Mouse (Mus musculus) heart, embryonic 15.5 days (tissue): Measurements from ENCODE around the gene Gsk3b. TPM values are rescaled to one million over a fixed set of nuclear protein-coding genes. Genes with fewer than 3 reads are reported as not detected.
A peak's percentile ranks its signal among the peaks of the same experiment; 100 is the strongest.
"Not testable (repeated sequence)": the region's sequence is repeated elsewhere in the genome, so short reads cannot be mapped to it uniquely, and the experiment has no call there.

Experiments
- ATAC-seq: fragments of 200-750 bp; cut with Nextera tagmentation; replicated peaks from 2 replicates; pipeline ENCODE4 v1.8.0; 2017; ENCODE audit warnings: low read depth, moderate TSS enrichment; ENCODE audit not compliant: insufficient number of reproducible peaks, insufficient read depth, low FRiP score
- H3K27ac ChIP-seq: fragments of 300-500 bp; sonication (generic); 2 replicates; pipeline ENCODE4 v1.5.1; 2015; ENCODE audit warnings: mild to moderate bottlenecking, inconsistent platforms
- H3K27me3 ChIP-seq: fragments of 300-500 bp; sonication (generic); 2 replicates; pipeline ENCODE4 v1.6.1; 2015; ENCODE audit warnings: inconsistent platforms
- H3K36me3 ChIP-seq: fragments of 300-500 bp; sonication (generic); 2 replicates; pipeline ENCODE4 v1.6.1; 2015; ENCODE audit warnings: mild to moderate bottlenecking, inconsistent platforms
- H3K4me1 ChIP-seq: fragments of 300-500 bp; sonication (generic); replicated peaks from 2 replicates; pipeline ENCODE4 v1.6.1; 2015; ENCODE audit warnings: inconsistent platforms
- H3K4me2 ChIP-seq: fragments of 300-500 bp; sonication (generic); 2 replicates; pipeline ENCODE4 v1.6.1; 2015; ENCODE audit warnings: inconsistent platforms, mild to moderate bottlenecking, moderate library complexity
- H3K4me3 ChIP-seq: fragments of 300-500 bp; sonication (generic); 2 replicates; pipeline ENCODE4 v1.5.1; 2015; ENCODE audit warnings: mild to moderate bottlenecking, inconsistent platforms
- H3K9ac ChIP-seq: fragments of 300-500 bp; sonication (generic); 2 replicates; pipeline ENCODE4 v1.6.1; 2015; ENCODE audit warnings: mild to moderate bottlenecking, inconsistent platforms
- H3K9me3 ChIP-seq: fragments of 300-500 bp; sonication (generic); replicated peaks from 2 replicates; pipeline ENCODE4 v1.6.1; 2016; ENCODE audit warnings: inconsistent platforms
- WGBS: fragments of 180-500 bp; shearing (Covaris S2); methylation state at CpG from one replicate; pipeline ENCODE4 v1.1.7; 2015; ENCODE audit warnings: mixed read lengths; 5-methylcytosine and 5-hydroxymethylcytosine counted together
- polyA plus RNA-seq: library from polyadenylated mRNA; unstranded; fragments of >200 nt; fragmentation: Nextera tagmentation; extraction: Ambion mirVana; gene quantifications from 2 replicates; pipeline ENCODE4 v1.2.1, GENCODE M21; 2015

Gene Gsk3b
- polyA plus RNA-seq, 1 experiment from 2014 or later: 38.2 TPM

- no peak overlapping the region for H3K4me3 ChIP-seq
- no peak overlapping the region for H3K9ac ChIP-seq
- H3K4me2 ChIP-seq: no peak overlapping the region
- H3K27me3 ChIP-seq: no peaks in the 10 kb centered on the region
- H3K9me3 ChIP-seq: no peaks in the 10 kb centered on the region
- 30% methylated on average over 3 of the region's 3 CpGs for WGBS
- no peak for ATAC-seq
- H3K36me3 ChIP-seq: no peaks in the 10 kb centered on the region; the same call in 1 of the 2 replicates
- peak overlapping the region; percentile 73 for H3K27ac ChIP-seq
- peaks cover 27% of the 10 kb centered on the region for H3K4me1 ChIP-seq
These were observed 17.7 kb downstream of the Gsk3b start for GRCm38 (mm10) chr16:38106542-38106941.

GRCm38 (mm10) chr16:38110001-38110400 lies 21.2 kb downstream of the Gsk3b start:
- Histone ChIP-seq H3K36me3 (no peaks in the 10 kb centered on the region), H3K27me3 (no peaks in the 10 kb centered on the region), H3K9ac (no peak overlapping the region), H3K27ac (peak overlapping the region; percentile 27; the same call in 1 of the 2 replicates), H3K4me1 (peaks cover 47% of the 10 kb centered on the region), H3K4me3 (no peak overlapping the region), H3K4me2 (no peak overlapping the region), H3K9me3 (no peaks in the 10 kb centered on the region)
- no peak for ATAC-seq
- 77% methylated on average over 9 of the region's 9 CpGs for WGBS

- Histone ChIP-seq H3K27me3 (no peaks in the 10 kb centered on the region), H3K36me3 (no peaks in the 10 kb centered on the region), H3K9me3 (no peaks in the 10 kb centered on the region), H3K4me3 (no peak overlapping the region), H3K9ac (no peak overlapping the region), H3K27ac (no peak overlapping the region), H3K4me1 (peaks cover 46% of the 10 kb centered on the region), H3K4me2 (no peak overlapping the region)
- WGBS: 21% methylated on average over 5 of the region's 5 CpGs
- ATAC-seq: no peak
These were observed 21.8 kb downstream of the Gsk3b start for GRCm38 (mm10) chr16:38110575-38110974.

- no peak for ATAC-seq
- Histone ChIP-seq H3K36me3 (no peaks in the 10 kb centered on the region), H3K4me3 (no peak overlapping the region), H3K9me3 (no peaks in the 10 kb centered on the region), H3K9ac (peak overlapping the region; percentile 5; the same call in 1 of the 2 replicates), H3K4me2 (no peak overlapping the region), H3K27me3 (no peaks in the 10 kb centered on the region), H3K27ac (peak overlapping the region; percentile 55), H3K4me1 (peaks cover 48% of the 10 kb centered on the region)
- 48% methylated on average over 2 of the region's 2 CpGs for WGBS
These were observed 25.3 kb downstream of the Gsk3b start for GRCm38 (mm10) chr16:38114074-38114473.

- H3K9ac ChIP-seq, H3K4me2 ChIP-seq, H3K27me3 ChIP-seq, H3K27ac ChIP-seq, ATAC-seq, H3K9me3 ChIP-seq, H3K36me3 ChIP-seq, H3K4me3 ChIP-seq: not testable (repeated sequence)
- 87% methylated on average over 9 of the region's 9 CpGs for WGBS
- peaks cover 42% of the 10 kb centered on the region for H3K4me1 ChIP-seq
These were observed 29.1 kb downstream of the Gsk3b start for GRCm38 (mm10) chr16:38117909-38118308.

- no peak for ATAC-seq
- Histone ChIP-seq H3K27ac (no peak overlapping the region), H3K27me3 (no peaks in the 10 kb centered on the region), H3K36me3 (no peaks in the 10 kb centered on the region), H3K9ac (no peak overlapping the region), H3K9me3 (no peaks in the 10 kb centered on the region), H3K4me1 (peaks cover 38% of the 10 kb centered on the region), H3K4me3 (no peak overlapping the region), H3K4me2 (no peak overlapping the region)
- 72% methylated on average over 1 of the region's 1 CpGs for WGBS
These were observed 29.9 kb downstream of the Gsk3b start for GRCm38 (mm10) chr16:38118723-38119122.

DNA sequence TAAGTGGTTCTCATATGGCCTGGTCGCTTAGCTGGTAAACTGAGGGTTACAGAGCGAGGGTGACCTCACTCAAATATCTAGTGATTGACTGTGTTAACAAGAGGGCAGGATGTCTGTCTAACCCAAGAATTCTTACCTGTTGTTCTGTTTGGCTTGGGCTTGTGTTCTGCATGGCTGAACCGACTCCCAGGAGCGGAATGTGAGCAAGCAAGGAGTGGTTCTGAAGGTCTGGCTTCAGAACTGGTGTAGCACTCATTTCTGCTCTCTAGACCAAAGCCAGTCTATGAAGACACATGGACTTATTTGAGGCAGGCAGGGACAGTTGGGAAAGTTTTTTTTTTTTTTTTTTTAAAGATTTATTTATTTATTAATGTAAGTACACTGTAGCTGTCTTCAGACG lies 30.5 kb downstream of the Gsk3b start:
- Histone ChIP-seq H3K36me3 (no peaks in the 10 kb centered on the region), H3K4me3 (no peak overlapping the region), H3K27ac (no peak overlapping the region), H3K9ac (no peak overlapping the region), H3K27me3 (no peaks in the 10 kb centered on the region), H3K9me3 (no peaks in the 10 kb centered on the region), H3K4me2 (no peak overlapping the region), H3K4me1 (peaks cover 33% of the 10 kb centered on the region)
- WGBS: 90% methylated on average over 5 of the region's 5 CpGs
- no peak for ATAC-seq

DNA sequence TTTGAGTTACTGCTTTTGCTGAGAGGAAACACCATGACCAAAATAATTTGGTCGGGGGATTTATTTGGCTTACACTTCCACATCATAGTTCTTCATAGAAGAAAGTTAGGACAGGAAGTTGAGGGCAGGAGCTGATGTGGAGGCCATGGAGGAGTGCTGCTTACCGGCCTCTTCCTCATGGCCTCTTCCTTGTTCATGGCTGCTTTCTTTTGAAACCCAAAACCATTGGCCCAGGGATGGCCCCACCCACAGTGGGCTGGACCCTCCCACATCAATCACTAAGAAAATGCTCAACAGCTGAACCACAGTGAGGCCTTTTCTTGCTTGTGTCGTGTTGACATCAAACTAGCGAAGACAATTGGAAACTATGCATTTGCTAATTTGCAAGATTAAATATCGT lies 40.4 kb downstream of the Gsk3b start:
- Histone ChIP-seq H3K4me1 (peaks cover 41% of the 10 kb centered on the region), H3K9ac (no peak overlapping the region), H3K27me3 (no peaks in the 10 kb centered on the region), H3K4me2 (no peak overlapping the region), H3K27ac (no peak overlapping the region), H3K9me3 (no peaks in the 10 kb centered on the region), H3K4me3 (no peak overlapping the region), H3K36me3 (no peaks in the 10 kb centered on the region)
- ATAC-seq: no peak
- WGBS: 79% methylated on average over 5 of the region's 5 CpGs

- WGBS: 72% methylated on average over 3 of the region's 3 CpGs
- no peaks in the 10 kb centered on the region for H3K27me3 ChIP-seq
- no peak overlapping the region for H3K9ac ChIP-seq
- H3K4me2 ChIP-seq: no peak overlapping the region
- H3K36me3 ChIP-seq: no peaks in the 10 kb centered on the region
- no peaks in the 10 kb centered on the region for H3K9me3 ChIP-seq
- H3K4me3 ChIP-seq: no peak overlapping the region
- H3K27ac ChIP-seq: 0 out of 2 replicates have a peak overlapping the region, but pooled peaks have one; percentile 20
- H3K4me1 ChIP-seq: peaks cover 49% of the 10 kb centered on the region
- no peak for ATAC-seq
These were observed 42.2 kb downstream of the Gsk3b start for GRCm38 (mm10) chr16:38131041-38131440.

- peak overlapping the region; percentile 64 for H3K27ac ChIP-seq
- H3K4me2 ChIP-seq: peak overlapping the region; percentile 35
- 0 out of 2 replicates have a peak, but pooled peaks have one; percentile 43 for ATAC-seq
- peak overlapping the region; percentile 2; the same call in 1 of the 2 replicates for H3K4me3 ChIP-seq
- no peaks in the 10 kb centered on the region for H3K27me3 ChIP-seq
- 25% methylated on average over 9 of the region's 9 CpGs for WGBS
- no peaks in the 10 kb centered on the region for H3K9me3 ChIP-seq
- no peaks in the 10 kb centered on the region; the same call in 1 of the 2 replicates for H3K36me3 ChIP-seq
- peaks cover 46% of the 10 kb centered on the region for H3K4me1 ChIP-seq
- no peak overlapping the region for H3K9ac ChIP-seq
These were observed 43.0 kb downstream of the Gsk3b start for GRCm38 (mm10) chr16:38131756-38132155.

DNA sequence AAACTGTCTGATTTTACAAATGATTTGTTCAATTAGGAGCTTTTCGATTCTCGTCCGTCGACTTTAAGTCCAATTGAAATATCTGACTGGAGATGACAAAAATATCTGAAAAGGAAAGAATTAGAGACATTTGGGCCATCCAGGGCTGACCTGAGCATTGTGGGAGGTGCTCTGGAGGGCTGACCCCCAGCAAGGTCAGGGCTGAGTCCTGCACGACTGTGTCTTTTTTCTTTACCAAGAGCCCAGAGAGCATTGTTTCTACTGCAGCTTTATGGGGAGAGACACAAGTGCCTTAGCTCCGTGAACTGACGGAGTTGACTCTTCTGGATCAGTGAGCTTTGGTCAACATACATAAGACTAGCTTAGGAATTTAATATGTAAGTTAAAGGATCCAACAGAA lies 43.4 kb downstream of the Gsk3b start:
- Histone ChIP-seq H3K27me3 (no peaks in the 10 kb centered on the region), H3K27ac (peak overlapping the region; percentile 64), H3K4me2 (peak overlapping the region; percentile 35), H3K36me3 (no peaks in the 10 kb centered on the region; the same call in 1 of the 2 replicates), H3K4me3 (peak overlapping the region; percentile 2; the same call in 1 of the 2 replicates), H3K9me3 (no peaks in the 10 kb centered on the region), H3K9ac (no peak overlapping the region), H3K4me1 (peaks cover 48% of the 10 kb centered on the region)
- ATAC-seq: no peak
- whole genome bisulfite sequencing: 60% methylated on average over 7 of the region's 7 CpGs

GRCm38 (mm10) chr16:38137296-38137695 lies 48.5 kb downstream of the Gsk3b start:
- Histone ChIP-seq H3K9me3 (no peaks in the 10 kb centered on the region), H3K9ac (no peak overlapping the region), H3K4me3 (no peak overlapping the region), H3K27me3 (no peaks in the 10 kb centered on the region), H3K36me3 (no peaks in the 10 kb centered on the region; the same call in 1 of the 2 replicates), H3K4me2 (no peak overlapping the region), H3K27ac (no peak overlapping the region), H3K4me1 (peaks cover 36% of the 10 kb centered on the region)
- ATAC-seq: no peak
- 38% methylated on average over 5 of the region's 5 CpGs for WGBS
